Mouse (Mus musculus) right cerebral cortex, postnatal 36 days (tissue): ENCODE data around the gene Pi4ka.
"Not testable (repeated sequence)": the region's sequence is repeated elsewhere in the genome, so short reads cannot be mapped to it uniquely, and the experiment has no call there.

Source experiments
- DNase-seq, 2 experiments: peaks; one replicate each; pipeline ENCODE4 v3.0.0; 2022; ENCODE audit warnings: low spot score in 2 of 2, mixed read lengths in 1 of 2

The Pi4ka gene

GRCm38 (mm10) chr16:17233702-17234498 lies 172.2 kb downstream of the Pi4ka start:
- DNase-seq, result no peak

- DNase-seq, result peak; percentile 83 to 86
These were observed 173.1 kb downstream of the Pi4ka start, which contains the start of gene Hic2 for GRCm38 (mm10) chr16:17232794-17233701. TSS of gene Hic2 (plus strand) at chr16:17233572.

GRCm38 (mm10) chr16:17231523-17231922 lies 174.6 kb downstream of the Pi4ka start:
- not testable (repeated sequence) for DNase-seq
